Mouse (Mus musculus) heart, adult 2 months (tissue): ENCODE measurements at regions not wholly inside any gene's neighbourhood (a gene's known extent, or its start where the extent isn't known, plus 50 kb on each side); places are given as distances from the start of the nearest gene placed in this dataset.

Source experiments
- CTCF ChIP-seq: fragments of 200-600 bp; IDR thresholded peaks from 2 replicates; pipeline ENCODE4 v1.8.1; 2022; ENCODE audit warnings: antibody characterized with exemption, mild to moderate bottlenecking, moderate library complexity
- EP300 ChIP-seq: fragments of 200-500 bp; IDR thresholded peaks from 2 replicates; pipeline ENCODE4 v1.6.1; 2011; ENCODE audit warnings: low read depth, low read length, control low read depth; ENCODE audit not compliant: insufficient read depth
- POLR2A ChIP-seq: fragments of 200-500 bp; IDR thresholded peaks from 2 replicates; pipeline ENCODE4 v1.6.1; 2011; ENCODE audit warnings: mild to moderate bottlenecking, low read depth, low read length, control low read depth; ENCODE audit not compliant: insufficient read depth

- TF ChIP-seq CTCF: no peak
- TF ChIP-seq POLR2A: no peak
- TF ChIP-seq EP300: no peak
Measured at GRCm38 (mm10) chr19:49619920-49620319, 1058.5 kb downstream of the Sorcs1 start.
